Mouse (Mus musculus) central nervous system, embryonic 14 days (tissue): ENCODE measurements around the gene Mrgpra4. TPM values are rescaled to one million over a fixed set of nuclear protein-coding genes. Genes with fewer than 3 reads are reported as not detected.

Experiments used
- polyA plus RNA-seq: library from polyadenylated mRNA; depleted of rRNA; stranded (reverse); fragments of >200 nt; gene quantifications from 2 replicates; pipeline ENCODE4 v1.2.3, GENCODE M21; 2012; rRNA removed

Mrgpra4 gene
- not detected in 2 replicates for polyA plus RNA-seq

GRCm38 (mm10) chr7:47981995-47982394 lies at the start of gene Mrgpra4:
Mrgpra4 (minus strand) TSS chr7:47982095.

GRCm38 (mm10) chr7:48027497-48027896 lies 45.6 kb upstream of the Mrgpra4 start, which contains the start of gene Mrgprx1:
Mrgprx1 (minus strand) TSS chr7:48027597.

Other genes starting within 250 kb of the Mrgpra4 start
- gene Mrgprx1, start 45.5 kb upstream of the Mrgpra4 start, polyA plus RNA-seq = not detected in 2 replicates
- gene Mrgprb5, start 186.9 kb upstream of the Mrgpra4 start, polyA plus RNA-seq = not detected in 2 replicates
- gene Mrgprb4, start 217.2 kb upstream of the Mrgpra4 start, polyA plus RNA-seq = not detected in 2 replicates